Mouse (Mus musculus): ENCODE data around the gene Cntnap2.

DNA sequence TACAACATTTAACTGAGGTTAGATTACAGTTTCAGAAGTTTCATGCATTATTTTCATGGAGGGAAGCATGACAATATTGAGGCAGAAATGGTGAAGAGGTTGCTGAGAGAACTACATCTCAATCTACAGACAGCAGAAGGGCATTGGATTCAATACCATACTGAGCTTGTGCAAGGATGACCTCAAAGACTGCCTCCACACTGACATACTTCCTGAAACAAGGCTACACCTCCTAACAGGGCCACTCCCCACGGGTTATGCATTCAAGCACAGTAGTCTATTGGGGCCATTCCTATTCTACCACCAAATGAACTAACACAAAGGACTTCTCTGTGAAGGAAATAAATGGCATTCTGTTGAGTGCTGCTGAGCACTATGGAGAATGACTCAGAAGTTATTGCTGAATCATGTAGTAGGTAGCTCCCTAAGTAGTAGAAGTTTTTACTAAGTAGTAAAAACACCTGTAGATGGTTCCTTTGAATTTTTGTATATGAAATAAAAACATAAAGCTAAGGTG lies 214.2 kb downstream of the Cntnap2 start:
- TF ChIP-seq POLR2AphosphoS2 (IDR thresholded peaks at IDR 0.05; ENCODE audit: insufficient read length, low read depth) = no peak
- TF ChIP-seq POLR2A (IDR thresholded peaks at IDR 0.05; ENCODE audit: insufficient read length, low read depth) = no peak
- TF ChIP-seq MYOG (IDR thresholded peaks at IDR 0.05; ENCODE audit: control insufficient read depth in 1 of 3, insufficient read depth in 1 of 3, insufficient read length in 2 of 3, low read depth in 2 of 3) = no peak
